Mouse (Mus musculus) ZHBTc4 (cell line): ENCODE measurements around the gene Cry1.

Source experiments
- DNase-seq: peaks from one replicate; pipeline ENCODE4 v3.0.0-alpha.2; 2011; ENCODE audit warnings: low read depth, low spot score

Gene Cry1

DNA sequence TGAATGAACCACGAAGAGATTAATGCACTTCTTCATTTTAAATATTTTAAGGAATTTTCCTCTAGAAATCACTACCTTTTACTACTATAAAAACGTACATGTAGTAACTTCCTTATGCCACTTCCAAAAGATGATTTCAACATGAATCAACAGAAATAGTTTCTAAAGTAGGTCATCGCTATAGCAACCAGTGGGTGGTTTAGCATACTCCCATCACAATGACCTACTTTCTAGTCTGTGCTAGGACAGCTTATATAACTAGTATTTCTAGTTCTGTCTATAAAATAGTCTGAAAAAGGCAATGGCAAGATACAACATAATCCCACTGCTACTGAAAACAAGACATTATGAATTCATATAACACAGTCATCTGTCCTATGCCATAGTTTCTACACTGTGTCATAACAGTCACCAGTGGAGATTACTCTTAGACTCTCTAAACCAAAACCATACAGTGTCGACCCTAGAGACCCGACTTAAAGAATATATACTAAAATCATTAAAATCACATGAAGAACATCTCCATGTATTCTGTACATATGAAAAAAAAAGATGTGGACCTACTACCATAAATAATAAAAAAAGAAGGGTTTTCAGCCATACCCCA lies 23.0 kb downstream of the Cry1 start:
- no peak for DNase-seq

DNA sequence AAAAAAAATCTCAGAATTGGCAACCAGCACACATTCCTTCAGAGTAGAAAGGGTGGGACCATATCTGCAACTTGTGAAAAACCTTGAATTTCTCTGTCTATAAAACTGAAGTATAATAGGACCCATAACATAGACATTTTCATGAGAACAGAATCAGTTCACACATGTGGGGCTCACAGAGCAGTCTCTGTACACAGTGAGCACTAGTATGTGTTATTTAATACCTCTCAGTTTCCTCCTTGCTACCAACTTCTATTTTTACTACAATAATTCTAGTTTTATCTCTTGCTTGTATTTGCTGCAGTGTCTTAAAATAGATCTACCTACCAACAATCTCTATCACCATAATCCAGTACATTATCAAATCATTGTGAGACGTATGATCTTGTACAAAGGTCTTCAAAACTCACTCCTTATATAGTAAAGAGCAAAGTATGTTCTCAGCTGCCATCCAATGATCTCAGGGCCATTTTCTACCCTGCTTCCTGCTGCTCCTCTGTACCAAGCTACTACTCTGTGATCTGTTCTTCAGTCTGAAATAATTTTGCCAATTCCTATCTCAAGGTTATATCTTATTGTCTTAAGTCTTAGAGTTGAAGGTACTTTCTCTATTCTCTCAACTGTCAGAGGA lies 24.8 kb downstream of the Cry1 start:
- no peak for DNase-seq

DNA sequence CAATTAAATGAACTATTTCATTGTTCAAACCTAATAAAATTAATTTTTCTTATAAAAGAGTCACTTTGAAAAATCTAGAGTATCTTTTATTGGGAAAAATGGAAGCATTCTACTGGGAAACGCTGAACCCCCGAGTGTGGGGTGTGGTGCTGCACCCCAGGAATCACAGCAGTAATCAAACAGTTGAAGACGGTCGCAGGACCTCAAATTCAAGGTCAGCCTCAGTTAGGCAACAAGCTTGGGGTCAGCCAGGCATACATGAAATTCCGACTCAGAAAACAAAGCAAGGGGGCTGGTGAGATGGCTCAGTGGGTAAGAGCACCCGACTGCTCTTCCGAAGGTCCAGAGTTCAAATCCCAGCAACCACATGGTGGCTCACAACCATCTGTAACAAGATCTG lies 27.4 kb downstream of the Cry1 start:
- DNase-seq, result no peak

DNA sequence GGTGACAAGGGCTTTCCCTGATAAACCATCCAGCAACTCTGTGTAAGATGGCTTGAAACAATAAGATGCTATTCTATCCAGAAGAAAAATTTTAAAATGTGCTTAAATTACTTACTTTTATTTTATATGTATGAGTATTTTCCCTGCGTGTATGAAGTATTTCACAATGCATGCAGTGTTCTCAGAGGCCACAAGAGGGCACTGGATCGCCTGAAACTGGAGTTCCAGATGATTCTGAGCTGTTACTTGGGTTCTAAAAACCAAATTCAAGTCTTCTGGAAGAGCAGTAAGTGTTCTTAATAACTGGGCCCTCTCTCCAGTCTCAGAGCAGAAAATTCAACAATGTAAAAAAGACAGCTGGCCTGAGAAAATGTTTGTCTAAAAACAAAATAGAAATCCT lies 30.7 kb downstream of the Cry1 start:
- peak; percentile 68 for DNase-seq

DNA sequence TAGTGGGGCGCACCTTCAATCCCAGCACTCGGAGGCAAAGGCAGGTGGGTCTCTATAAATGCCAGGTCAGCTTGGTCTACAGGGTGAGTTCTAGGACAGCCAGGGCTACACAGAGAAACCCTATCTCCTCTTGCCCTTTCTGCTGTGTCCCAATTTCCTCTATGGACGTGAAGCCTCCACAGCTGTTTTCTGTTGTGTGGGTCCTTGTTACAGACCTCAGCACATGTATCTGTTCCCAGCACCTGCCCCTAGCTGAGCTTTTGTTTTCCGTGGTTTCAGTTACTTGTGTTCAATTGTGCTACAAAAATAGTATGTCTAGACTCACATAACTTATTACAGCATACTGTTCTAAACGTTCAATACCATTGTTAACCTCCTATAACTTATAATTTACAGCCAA lies 35.6 kb downstream of the Cry1 start:
- no peak for DNase-seq

DNA sequence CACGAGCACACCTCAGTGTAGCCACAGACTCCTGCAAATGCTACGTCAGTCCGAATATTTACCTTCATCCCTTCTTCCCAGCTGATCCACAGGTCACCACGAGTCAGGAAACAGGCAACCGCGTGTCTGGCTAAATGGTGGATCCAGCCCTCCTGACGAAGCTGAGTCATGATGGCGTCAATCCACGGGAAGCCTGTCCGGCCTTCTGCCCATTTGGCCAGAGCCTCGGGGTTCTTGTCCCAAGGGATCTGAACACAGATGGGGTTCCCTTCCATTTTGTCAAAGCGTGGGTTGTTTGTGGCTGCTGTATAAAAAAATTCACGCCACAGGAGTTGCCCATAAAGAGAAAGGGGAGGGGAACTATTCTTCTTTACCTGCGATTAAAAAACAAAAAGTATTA lies 38.6 kb downstream of the Cry1 start:
- DNase-seq, result no peak

DNA sequence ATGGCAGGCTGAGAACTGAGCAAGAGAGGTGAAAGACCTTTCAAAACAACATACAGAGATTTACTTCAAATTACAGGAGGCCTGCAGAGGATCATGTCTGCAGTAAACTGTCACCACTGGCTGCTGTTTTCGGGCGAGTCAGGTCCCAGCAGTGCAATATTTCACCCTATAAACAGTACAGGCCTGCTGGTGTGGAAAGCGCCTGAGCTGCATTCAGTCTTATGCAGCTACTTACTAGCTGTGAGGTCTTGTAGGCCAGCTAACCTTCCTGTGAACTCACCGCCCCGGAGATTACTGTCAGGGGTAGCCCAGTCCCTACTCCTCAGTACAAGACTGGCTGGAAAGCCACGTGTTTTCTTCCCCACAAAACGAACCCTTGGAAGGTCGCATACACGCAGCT lies 43.4 kb downstream of the Cry1 start:
- DNase-seq, result no peak

DNA sequence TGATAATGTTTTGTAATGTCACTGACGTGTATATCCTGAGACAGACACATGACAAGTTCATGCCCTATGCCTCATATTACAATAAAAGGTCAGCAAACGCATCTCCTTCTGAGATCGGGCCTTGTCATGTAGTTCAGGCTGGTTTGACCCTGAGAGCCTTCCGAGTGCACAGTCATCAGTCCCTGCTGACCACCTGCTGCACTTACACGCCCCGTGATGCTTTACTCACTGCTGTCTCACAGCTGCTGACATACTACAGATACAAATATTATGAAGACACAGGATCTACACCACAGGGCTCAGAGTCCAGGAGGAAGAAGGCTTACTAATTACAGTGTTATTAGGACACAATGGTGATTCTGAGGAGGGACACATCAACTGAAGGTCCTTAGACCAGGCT lies 48.3 kb downstream of the Cry1 start:
- no peak for DNase-seq

DNA sequence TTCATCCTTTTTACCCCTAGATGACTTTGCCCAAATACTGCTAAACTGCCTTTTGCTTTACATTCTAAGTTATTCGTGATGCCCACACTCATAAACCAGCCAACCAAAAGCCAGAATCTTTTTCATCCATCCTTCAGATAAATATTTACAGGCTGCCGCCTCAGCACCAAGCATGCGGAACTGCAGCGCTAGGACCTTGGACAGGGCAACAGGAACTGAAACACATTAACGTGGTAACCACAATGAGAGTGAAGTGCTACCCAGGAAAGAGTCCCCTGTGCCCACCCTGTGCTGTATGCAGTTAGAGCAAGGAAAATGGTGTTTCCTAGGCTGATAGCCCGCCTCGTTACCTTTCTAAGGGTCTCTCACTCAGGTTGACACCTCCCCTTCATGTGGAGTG lies 56.4 kb downstream of the Cry1 start:
- peak; percentile 58 for DNase-seq

DNA sequence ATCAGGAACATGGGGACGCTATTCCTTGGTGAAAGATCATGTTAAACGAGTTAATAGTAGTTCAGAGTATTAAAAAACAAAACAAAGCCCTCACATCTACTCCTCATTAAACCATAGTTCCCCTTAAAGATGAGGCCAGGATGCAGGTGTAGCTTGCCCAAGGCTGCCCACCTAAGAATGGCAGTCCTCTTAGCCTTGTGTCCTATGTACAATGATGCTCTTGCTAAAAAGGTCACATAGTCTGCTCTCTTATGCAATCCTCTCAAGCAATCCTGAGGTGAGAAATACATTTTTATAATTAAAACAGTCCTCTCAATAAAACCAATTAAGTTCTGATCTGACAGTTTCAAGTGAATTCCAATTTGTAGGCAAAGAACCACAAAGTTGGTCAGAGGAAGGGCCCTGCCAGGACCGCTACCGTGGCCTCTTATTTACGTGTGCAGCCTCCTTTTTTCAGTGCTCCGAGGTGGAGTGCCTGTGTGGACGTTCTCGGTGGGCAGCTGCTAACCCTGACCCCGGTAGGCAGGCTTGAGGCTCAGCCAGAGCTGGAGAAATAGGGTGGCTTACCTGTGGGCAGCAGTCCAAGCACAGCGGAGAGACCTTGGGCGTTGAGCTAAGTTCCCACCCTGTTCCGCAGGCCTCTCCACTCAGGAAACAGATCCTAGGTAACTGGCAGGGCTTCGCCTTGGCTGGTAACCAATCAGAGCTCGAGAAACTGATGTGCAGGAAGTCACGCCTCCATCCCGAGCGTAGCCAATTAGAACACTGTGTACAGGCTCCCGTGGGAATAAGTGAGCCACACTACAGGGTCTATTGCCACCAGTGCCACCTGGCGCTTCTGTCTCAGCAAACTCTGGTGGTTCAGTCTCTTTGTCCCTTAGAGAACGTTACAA lies 57.2 kb downstream of the Cry1 start, which contains the start of gene Mterf2:
TSS of gene Mterf2 (minus strand) at position 633 of the 893 bp plus-strand sequence.
- DNase-seq, result peak; percentile 99

DNA sequence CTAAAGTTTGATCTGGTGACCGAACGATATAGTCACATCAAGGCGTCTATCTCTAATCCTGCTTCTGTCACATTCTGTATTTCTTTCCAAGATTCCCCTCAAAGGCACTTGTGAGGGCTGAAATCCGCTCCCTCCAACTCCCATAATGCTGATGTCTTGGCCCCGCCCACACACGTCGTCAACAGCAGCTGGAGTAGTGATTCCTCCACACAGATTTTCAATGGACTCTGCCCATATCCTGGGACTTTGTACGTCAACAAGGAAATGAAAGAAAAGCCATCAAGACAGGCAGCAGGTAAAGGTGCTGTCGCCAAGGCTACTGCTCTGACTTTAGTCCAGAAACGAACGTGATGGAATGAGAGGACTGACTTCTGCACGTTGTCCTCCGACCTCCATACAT lies 59.7 kb downstream of the Cry1 start:
- peak; percentile 48 for DNase-seq

DNA sequence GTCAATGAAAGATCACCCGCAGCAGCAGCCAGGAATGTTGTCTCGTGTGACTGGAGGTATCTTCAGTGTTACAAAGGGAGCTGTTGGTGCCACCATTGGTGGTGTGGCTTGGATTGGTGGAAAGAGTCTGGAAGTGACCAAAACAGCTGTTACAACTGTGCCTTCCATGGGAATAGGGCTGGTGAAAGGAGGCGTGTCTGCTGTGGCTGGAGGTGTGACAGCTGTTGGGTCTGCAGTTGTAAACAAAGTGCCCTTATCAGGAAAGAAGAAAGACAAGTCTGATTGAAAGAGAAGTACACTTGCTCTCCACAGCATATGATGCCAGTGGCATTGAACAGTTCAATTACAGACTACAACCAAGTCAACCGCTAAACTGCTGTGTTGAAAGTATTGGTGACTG lies 70.5 kb downstream of the Cry1 start:
- DNase-seq, result no peak

DNA sequence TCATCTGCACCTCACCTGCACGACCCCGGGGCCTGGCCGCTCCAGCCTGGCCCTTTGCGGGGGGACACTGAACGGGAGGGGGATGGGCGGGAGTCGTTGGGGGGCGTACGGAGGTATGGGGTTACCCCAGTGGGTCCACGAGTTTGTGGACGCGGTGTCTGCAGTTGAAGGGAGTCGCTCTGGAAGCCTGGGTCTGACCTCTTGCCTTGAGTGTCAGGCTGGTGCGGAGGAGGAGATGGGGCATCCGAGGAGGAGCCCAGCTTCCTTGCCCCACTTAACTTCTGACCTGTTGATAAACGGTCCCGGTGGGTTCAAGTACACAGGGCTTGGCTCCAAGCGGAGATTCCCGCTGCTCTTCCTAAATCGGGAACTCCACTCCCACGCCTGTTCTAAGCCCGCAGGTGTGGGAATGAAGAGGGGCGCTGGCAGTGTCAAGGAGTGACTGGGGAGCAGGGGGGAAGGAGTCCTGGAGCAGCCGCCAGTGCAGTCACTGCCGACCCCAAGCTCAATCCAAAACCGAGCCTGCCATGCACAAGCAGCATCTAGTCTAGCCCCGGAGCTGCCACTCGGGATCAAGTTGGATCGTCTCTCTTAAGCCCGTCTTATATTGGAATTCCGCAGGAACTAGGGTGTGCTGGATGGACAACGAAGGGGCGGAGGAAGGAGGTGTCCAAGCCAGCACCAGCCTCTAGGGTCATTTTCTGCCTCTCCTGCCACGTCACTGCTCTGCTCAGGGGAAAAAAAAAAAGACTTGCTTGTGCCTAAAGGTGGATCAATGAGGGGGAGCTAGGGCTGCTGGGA lies 81.6 kb downstream of the Cry1 start:
- peak; percentile 76 for DNase-seq

DNA sequence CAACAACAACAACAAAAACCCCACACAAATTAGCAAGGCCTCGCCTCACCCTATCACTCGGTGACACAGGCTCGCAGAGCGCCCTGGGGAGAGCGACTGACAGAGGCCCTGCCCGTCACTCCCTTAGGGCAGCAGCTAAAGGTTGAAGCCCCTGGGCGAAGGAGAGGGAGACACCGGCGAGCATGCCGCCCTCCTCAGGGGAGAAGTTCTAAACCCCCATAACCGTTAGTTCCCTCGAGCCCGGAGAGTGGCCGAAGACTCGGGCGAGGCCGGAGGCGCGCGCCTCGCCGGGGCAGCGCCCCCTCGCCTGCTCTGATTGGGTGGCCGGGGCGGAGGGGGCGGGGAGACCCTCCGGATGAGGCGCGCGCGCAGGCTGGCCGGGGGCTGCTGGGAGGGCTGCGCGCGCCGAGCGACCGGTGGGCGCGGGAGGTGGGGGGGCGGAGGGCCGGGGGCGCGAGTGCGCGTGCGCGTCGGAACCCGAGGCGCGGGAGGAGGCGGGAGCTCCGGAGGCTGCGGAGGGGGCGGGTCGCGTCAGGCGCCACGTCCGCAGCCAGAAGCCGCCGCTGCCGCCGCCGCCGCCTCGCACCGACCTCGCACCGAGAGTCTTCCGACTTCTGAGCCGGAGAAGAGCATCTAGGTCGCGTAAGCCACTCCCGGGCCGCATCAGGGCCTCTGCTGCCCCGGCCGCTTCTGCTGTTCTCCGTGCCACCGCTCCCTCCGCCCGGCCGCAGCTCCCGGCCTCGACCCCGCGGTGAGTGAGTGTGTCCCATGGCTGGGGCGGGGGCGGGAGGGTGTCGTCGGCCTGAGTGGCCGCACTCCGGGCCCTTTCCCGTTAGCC lies 82.4 kb downstream of the Cry1 start, which contains the start of the genes Fhl4 and Tmem263:
TSS of gene Fhl4 (minus strand) at position 249 of the 838 bp plus-strand sequence.
TSS of gene Tmem263 (plus strand) at position 381 of the 838 bp plus-strand sequence.
- peak; percentile 96 for DNase-seq

DNA sequence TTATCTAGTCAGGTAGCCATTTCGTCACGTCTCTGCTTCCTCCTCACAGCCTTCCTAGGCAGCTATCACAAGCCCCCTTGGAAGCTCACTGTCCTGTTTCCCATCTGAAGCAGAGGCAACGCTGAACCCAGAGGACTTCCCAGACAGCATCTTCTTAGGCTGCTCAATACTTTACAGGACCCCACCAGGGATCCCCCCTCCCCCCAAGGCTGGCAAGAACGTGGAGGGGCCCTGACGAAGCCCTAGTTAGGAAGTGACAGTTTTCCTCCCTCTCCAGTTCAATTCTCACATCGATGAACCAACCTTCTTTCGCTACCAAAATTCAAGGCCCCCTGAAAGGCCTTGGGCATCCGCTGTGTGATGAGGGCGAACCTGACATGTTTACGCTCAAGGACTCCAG lies 83.0 kb downstream of the Cry1 start:
- DNase-seq, result peak; percentile 40
